Mouse (Mus musculus) bone marrow, adult 2 months (tissue): Measurements from ENCODE around the gene Alkbh1.

Experiments
- CTCF ChIP-seq: fragments of 200-500 bp; IDR thresholded peaks from 2 replicates; pipeline ENCODE4 v1.5.1; 2011; ENCODE audit warnings: low read length, control low read depth; ENCODE audit not compliant: control insufficient read depth, insufficient read depth
- POLR2A ChIP-seq: fragments of 200-500 bp; IDR thresholded peaks from 2 replicates; pipeline ENCODE4 v1.6.1; 2011; ENCODE audit warnings: low read depth, mild to moderate bottlenecking, control low read depth, low read length, borderline replicate concordance; ENCODE audit not compliant: control insufficient read depth

DNA sequence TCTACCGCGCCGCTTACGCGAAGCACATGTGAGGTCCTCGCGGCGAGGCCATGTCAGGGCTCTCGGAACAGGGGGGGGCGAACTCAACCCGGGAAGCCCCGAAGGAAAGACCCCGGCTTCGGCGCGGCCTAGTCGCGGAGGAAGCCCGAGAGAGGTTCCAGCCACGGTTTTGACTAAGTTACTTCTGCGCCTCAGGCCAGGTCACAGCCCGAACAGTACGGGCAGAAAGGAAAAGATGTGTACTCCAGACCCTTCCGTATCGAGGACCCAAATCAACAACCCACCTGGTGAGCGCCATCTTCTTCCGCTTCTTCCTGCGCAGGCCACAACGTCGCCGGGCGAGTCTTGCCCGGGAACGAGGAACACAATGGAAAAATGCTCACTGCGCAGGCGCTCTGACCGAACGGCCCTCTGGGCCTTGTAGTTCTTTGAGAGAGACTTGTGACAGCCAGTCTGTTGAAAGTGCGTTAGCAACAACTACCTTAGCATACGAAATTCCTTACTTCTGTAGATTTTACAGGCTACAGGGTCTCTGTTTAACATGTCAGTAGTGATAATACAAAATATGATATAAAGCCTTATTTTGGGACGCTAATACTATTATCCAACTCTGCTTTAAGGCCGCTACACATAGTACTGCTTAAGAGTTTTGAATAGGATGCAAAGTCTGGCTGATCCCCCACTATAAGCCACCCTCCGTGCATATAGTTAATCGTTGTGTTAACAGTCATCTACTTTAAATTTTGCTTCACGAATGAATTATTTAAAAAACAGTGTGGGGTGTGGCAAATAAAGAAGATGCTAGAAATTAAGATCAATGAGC is 28.4 kb upstream of the Alkbh1 start, which contains the start of gene Snw1:
- TF ChIP-seq POLR2A (peak; percentile 83; the same call in 1 of the 2 replicates), CTCF (no peak)
